Mouse (Mus musculus) ovary, postnatal 14 days (tissue): Measurements from ENCODE around the gene Kif1a.
"Not testable (repeated sequence)": the region's sequence is repeated elsewhere in the genome, so short reads cannot be mapped to it uniquely, and the experiment has no call there.

Experiments used
- DNase-seq: peaks from one replicate; pipeline ENCODE4 v3.0.0; 2022; ENCODE audit warnings: low spot score

Kif1a gene

GRCm38 (mm10) chr1:93018716-93019115 lies 83.0 kb downstream of the Kif1a start:
- DNase-seq: no peak

GRCm38 (mm10) chr1:93015136-93015535 lies 86.6 kb downstream of the Kif1a start:
- DNase-seq: no peak

- peak; percentile 77 for DNase-seq
Measured at GRCm38 (mm10) chr1:93014460-93014859, 87.3 kb downstream of the Kif1a start.

GRCm38 (mm10) chr1:93013367-93013766 lies 88.4 kb downstream of the Kif1a start:
- DNase-seq: no peak

- DNase-seq: no peak
Measured at GRCm38 (mm10) chr1:93012103-93012585, 89.6 kb downstream of the Kif1a start.

- DNase-seq: no peak
Measured at GRCm38 (mm10) chr1:93010731-93011130, 91.0 kb downstream of the Kif1a start.

- peak; percentile 31 for DNase-seq
Measured at GRCm38 (mm10) chr1:93009196-93009595, 92.6 kb downstream of the Kif1a start.

GRCm38 (mm10) chr1:93006061-93006460 lies 95.7 kb downstream of the Kif1a start, which contains the start of gene Aqp12:
Gene Aqp12 (plus strand): TSS chr1:93006334.
- DNase-seq: no peak

GRCm38 (mm10) chr1:92992880-92993279 lies 108.9 kb downstream of the Kif1a start:
- no peak for DNase-seq

- DNase-seq: no peak
Measured at GRCm38 (mm10) chr1:92992214-92992855, 109.4 kb downstream of the Kif1a start.

GRCm38 (mm10) chr1:92989891-92990290 lies 111.9 kb downstream of the Kif1a start:
- no peak for DNase-seq

- no peak for DNase-seq
Measured at GRCm38 (mm10) chr1:92988894-92989293, 112.9 kb downstream of the Kif1a start.

GRCm38 (mm10) chr1:92984999-92985398 lies 116.8 kb downstream of the Kif1a start:
- no peak for DNase-seq

GRCm38 (mm10) chr1:92982931-92983605 lies 118.7 kb downstream of the Kif1a start:
- no peak for DNase-seq

- DNase-seq: no peak
Measured at GRCm38 (mm10) chr1:92981056-92981845, 120.5 kb downstream of the Kif1a start.

GRCm38 (mm10) chr1:92979073-92979602 lies 122.6 kb downstream of the Kif1a start:
- no peak for DNase-seq

- DNase-seq: no peak
Measured at GRCm38 (mm10) chr1:92978645-92979044, 123.1 kb downstream of the Kif1a start.

GRCm38 (mm10) chr1:92976141-92976566 lies 125.6 kb downstream of the Kif1a start:
- no peak for DNase-seq

GRCm38 (mm10) chr1:92972854-92973253 lies 128.9 kb downstream of the Kif1a start:
- DNase-seq: no peak

- no peak for DNase-seq
Measured at GRCm38 (mm10) chr1:92971879-92972795, 129.6 kb downstream of the Kif1a start.

- not testable (repeated sequence) for DNase-seq
Measured at GRCm38 (mm10) chr1:92970791-92971190, 131.0 kb downstream of the Kif1a start.
